Mouse (Mus musculus) forebrain, embryonic 15.5 days (tissue): ENCODE measurements at regions not wholly inside any gene's neighbourhood (a gene's known extent, or its start where the extent isn't known, plus 50 kb on each side); places are given as distances from the start of the nearest gene placed in this dataset.

Experiments
- ATAC-seq: fragments of 200-750 bp; cut with Nextera tagmentation; replicated peaks from 2 replicates; pipeline ENCODE4 v1.8.0; 2017; ENCODE audit warnings: mild to moderate bottlenecking, moderate TSS enrichment, moderate library complexity
- H3K27ac ChIP-seq: fragments of 300-500 bp; sonication (generic); replicated peaks from 2 replicates; pipeline ENCODE4 v1.5.1; 2015; ENCODE audit warnings: mild to moderate bottlenecking, inconsistent platforms
- H3K27me3 ChIP-seq: fragments of 300-500 bp; sonication (generic); 2 replicates; pipeline ENCODE4 v1.6.1; 2015; ENCODE audit warnings: inconsistent platforms
- H3K36me3 ChIP-seq: fragments of 300-500 bp; sonication (generic); 2 replicates; pipeline ENCODE4 v1.6.1; 2015; ENCODE audit warnings: mild to moderate bottlenecking, inconsistent platforms
- H3K4me1 ChIP-seq: fragments of 300-500 bp; sonication (generic); 2 replicates; pipeline ENCODE4 v1.6.1; 2015; ENCODE audit warnings: inconsistent platforms
- H3K4me2 ChIP-seq: fragments of 300-500 bp; sonication (generic); replicated peaks from 2 replicates; pipeline ENCODE4 v1.6.1; 2015; ENCODE audit warnings: mild to moderate bottlenecking, inconsistent platforms
- H3K4me3 ChIP-seq: fragments of 300-500 bp; sonication (generic); 2 replicates; pipeline ENCODE4 v1.5.1; 2015; ENCODE audit warnings: mild to moderate bottlenecking, inconsistent platforms
- H3K9ac ChIP-seq: fragments of 300-500 bp; sonication (generic); replicated peaks from 2 replicates; pipeline ENCODE4 v1.6.1; 2015; ENCODE audit warnings: mild to moderate bottlenecking, inconsistent platforms
- H3K9me3 ChIP-seq: fragments of 300-500 bp; sonication (generic); 2 replicates; pipeline ENCODE4 v1.6.1; 2016; ENCODE audit warnings: inconsistent platforms
- WGBS: fragments of 180-500 bp; shearing (Covaris S2); methylation state at CpG from one replicate; pipeline ENCODE4 v1.1.7; 2015; ENCODE audit warnings: mixed read lengths; 5-methylcytosine and 5-hydroxymethylcytosine counted together

GRCm38 (mm10) chr8:36338628-36339027, 573.0 kb downstream of the Gm19410 start:
- Histone ChIP-seq H3K36me3 (no peaks in the 10 kb centered on the region), H3K27ac (peak overlapping the region; percentile 35; the same call in 1 of the 2 replicates), H3K4me3 (no peak overlapping the region), H3K4me2 (no peak overlapping the region), H3K27me3 (no peaks in the 10 kb centered on the region), H3K9ac (no peak overlapping the region), H3K9me3 (no peaks in the 10 kb centered on the region), H3K4me1 (peaks cover 18% of the 10 kb centered on the region)
- 80% methylated on average over 5 of the region's 5 CpGs for WGBS
- ATAC-seq = 0 out of 2 replicates have a peak, but pooled peaks have one; percentile 14

GRCm38 (mm10) chr8:36339449-36339848, 573.9 kb downstream of the Gm19410 start:
- no peak for ATAC-seq
- Histone ChIP-seq H3K4me3 (no peak overlapping the region), H3K9me3 (no peaks in the 10 kb centered on the region), H3K27me3 (no peaks in the 10 kb centered on the region), H3K27ac (peak overlapping the region; percentile 51), H3K4me1 (peaks cover 18% of the 10 kb centered on the region), H3K9ac (no peak overlapping the region), H3K36me3 (no peaks in the 10 kb centered on the region), H3K4me2 (no peak overlapping the region)
- 56% methylated on average over 6 of the region's 6 CpGs for WGBS

GRCm38 (mm10) chr8:36340454-36340853, 574.9 kb downstream of the Gm19410 start:
- peaks cover 18% of the 10 kb centered on the region for H3K4me1 ChIP-seq
- H3K36me3 ChIP-seq = no peaks in the 10 kb centered on the region
- ATAC-seq = peak; percentile 77
- WGBS = 55% methylated on average over 3 of the region's 3 CpGs
- no peaks in the 10 kb centered on the region for H3K27me3 ChIP-seq
- H3K4me2 ChIP-seq = no peak overlapping the region
- no peaks in the 10 kb centered on the region for H3K9me3 ChIP-seq
- H3K4me3 ChIP-seq = no peak overlapping the region
- H3K27ac ChIP-seq = peak overlapping the region; percentile 51
- H3K9ac ChIP-seq = no peak overlapping the region

DNA sequence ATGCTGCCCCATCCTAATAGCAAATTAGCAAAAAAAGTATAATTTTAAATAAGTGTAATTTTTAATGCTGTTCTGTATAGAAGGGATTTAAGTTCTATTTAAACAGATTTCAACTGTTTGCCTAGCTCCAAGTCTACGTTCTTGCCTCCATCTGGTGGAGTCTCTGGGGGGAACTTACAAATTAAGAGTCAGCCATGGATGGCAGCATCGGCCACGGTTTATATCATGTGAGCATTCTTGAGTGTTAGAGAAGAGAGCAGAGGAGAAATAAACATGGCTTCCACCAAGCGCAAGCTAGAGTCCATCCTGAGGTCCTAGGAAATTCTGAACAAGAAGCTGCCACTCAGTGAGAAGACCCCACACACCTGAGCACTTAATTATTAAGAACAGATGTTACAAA, 576.4 kb downstream of the Gm19410 start:
- no peaks in the 10 kb centered on the region for H3K9me3 ChIP-seq
- H3K36me3 ChIP-seq = no peaks in the 10 kb centered on the region
- no peak overlapping the region for H3K4me2 ChIP-seq
- H3K4me3 ChIP-seq = no peak overlapping the region
- ATAC-seq = no peak
- no peak overlapping the region for H3K27ac ChIP-seq
- H3K4me1 ChIP-seq = peaks cover 18% of the 10 kb centered on the region
- H3K27me3 ChIP-seq = no peaks in the 10 kb centered on the region
- 68% methylated on average over 4 of the region's 4 CpGs for WGBS
- no peak overlapping the region for H3K9ac ChIP-seq

DNA sequence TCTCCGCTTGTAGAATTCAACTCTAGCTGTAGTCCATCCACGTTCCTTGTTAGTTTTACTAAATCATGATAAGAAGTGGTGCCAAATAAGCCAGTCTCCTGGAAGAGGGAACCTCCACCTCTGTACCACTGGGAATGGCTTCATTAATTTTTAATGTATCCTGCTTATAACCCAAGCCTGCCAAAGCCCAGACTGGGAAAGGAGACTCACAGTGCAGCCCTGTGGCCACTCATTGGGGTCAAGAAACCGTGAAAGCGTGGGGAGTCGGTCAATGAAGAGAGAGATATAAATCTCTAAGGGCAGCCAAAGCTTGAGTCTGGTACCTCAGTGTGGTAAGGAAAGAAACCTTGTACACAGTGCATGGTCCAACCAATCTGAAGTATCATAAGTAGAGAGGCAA, 577.1 kb downstream of the Gm19410 start:
- WGBS = 92% methylated on average over 5 of the region's 5 CpGs
- Histone ChIP-seq H3K9me3 (no peaks in the 10 kb centered on the region), H3K4me3 (no peak overlapping the region), H3K27me3 (no peaks in the 10 kb centered on the region), H3K27ac (no peak overlapping the region), H3K36me3 (no peaks in the 10 kb centered on the region), H3K4me2 (no peak overlapping the region), H3K9ac (no peak overlapping the region), H3K4me1 (peaks cover 18% of the 10 kb centered on the region)
- no peak for ATAC-seq

- Histone ChIP-seq H3K27me3 (no peaks in the 10 kb centered on the region), H3K4me3 (no peak overlapping the region), H3K36me3 (no peaks in the 10 kb centered on the region), H3K27ac (no peak overlapping the region), H3K4me2 (no peak overlapping the region), H3K9ac (no peak overlapping the region), H3K4me1 (no peaks in the 10 kb centered on the region), H3K9me3 (no peaks in the 10 kb centered on the region)
- WGBS = 48% methylated on average over 7 of the region's 7 CpGs
- peak; percentile 53 for ATAC-seq
These were observed 581.2 kb downstream of the Gm19410 start for GRCm38 (mm10) chr8:36346682-36347324.

GRCm38 (mm10) chr8:36348067-36348466, 582.5 kb downstream of the Gm19410 start:
- 94% methylated on average over 1 of the region's 1 CpGs for WGBS
- H3K9me3 ChIP-seq = no peaks in the 10 kb centered on the region
- H3K27me3 ChIP-seq = no peaks in the 10 kb centered on the region
- no peak overlapping the region for H3K4me2 ChIP-seq
- no peak overlapping the region for H3K9ac ChIP-seq
- H3K4me1 ChIP-seq = no peaks in the 10 kb centered on the region
- ATAC-seq = no peak
- H3K27ac ChIP-seq = no peak overlapping the region
- no peaks in the 10 kb centered on the region for H3K36me3 ChIP-seq
- no peak overlapping the region for H3K4me3 ChIP-seq

GRCm38 (mm10) chr8:36354926-36355325, 589.3 kb downstream of the Gm19410 start:
- Histone ChIP-seq H3K9me3 (no peaks in the 10 kb centered on the region), H3K9ac (no peak overlapping the region), H3K27ac (no peak overlapping the region), H3K36me3 (no peaks in the 10 kb centered on the region), H3K4me3 (no peak overlapping the region), H3K4me2 (no peak overlapping the region), H3K4me1 (no peaks in the 10 kb centered on the region), H3K27me3 (no peaks in the 10 kb centered on the region)
- WGBS = 23% methylated on average over 3 of the region's 3 CpGs
- no peak for ATAC-seq

- Histone ChIP-seq H3K4me1 (peaks cover 22% of the 10 kb centered on the region), H3K27ac (no peak overlapping the region), H3K4me2 (no peak overlapping the region), H3K36me3 (no peaks in the 10 kb centered on the region), H3K9me3 (no peaks in the 10 kb centered on the region), H3K9ac (no peak overlapping the region), H3K27me3 (no peaks in the 10 kb centered on the region), H3K4me3 (no peak overlapping the region)
- WGBS = 89% methylated on average over 2 of the region's 2 CpGs
- no peak for ATAC-seq
These were observed 593.4 kb downstream of the Gm19410 start for GRCm38 (mm10) chr8:36358998-36359397.

GRCm38 (mm10) chr8:36361255-36361654, 595.7 kb downstream of the Gm19410 start:
- Histone ChIP-seq H3K9ac (no peak overlapping the region), H3K4me3 (no peak overlapping the region), H3K4me2 (no peak overlapping the region), H3K36me3 (no peaks in the 10 kb centered on the region), H3K9me3 (no peaks in the 10 kb centered on the region), H3K27me3 (no peaks in the 10 kb centered on the region), H3K27ac (no peak overlapping the region; the same call in 1 of the 2 replicates), H3K4me1 (peaks cover 23% of the 10 kb centered on the region)
- 20% methylated on average over 2 of the region's 2 CpGs for WGBS
- peak; percentile 81 for ATAC-seq

DNA sequence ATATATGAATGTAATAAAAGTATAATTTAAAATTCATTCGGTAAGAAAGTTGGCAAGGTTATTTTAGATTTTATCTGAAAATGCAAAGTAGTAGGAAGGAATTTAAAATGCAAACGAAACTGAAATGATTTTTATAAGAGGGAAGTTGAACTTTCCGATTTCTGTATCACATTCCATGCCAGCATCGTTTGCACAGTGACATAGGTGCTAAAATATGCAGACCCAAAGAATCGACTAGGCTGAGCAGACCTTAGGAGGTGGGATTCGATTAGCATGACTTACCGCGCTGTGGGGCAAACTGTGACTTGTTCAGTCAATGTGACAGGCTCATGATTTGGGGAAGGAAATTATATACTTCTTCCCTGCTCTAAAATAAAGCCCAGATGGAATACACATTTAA, 596.2 kb downstream of the Gm19410 start:
- H3K36me3 ChIP-seq = no peaks in the 10 kb centered on the region

DNA sequence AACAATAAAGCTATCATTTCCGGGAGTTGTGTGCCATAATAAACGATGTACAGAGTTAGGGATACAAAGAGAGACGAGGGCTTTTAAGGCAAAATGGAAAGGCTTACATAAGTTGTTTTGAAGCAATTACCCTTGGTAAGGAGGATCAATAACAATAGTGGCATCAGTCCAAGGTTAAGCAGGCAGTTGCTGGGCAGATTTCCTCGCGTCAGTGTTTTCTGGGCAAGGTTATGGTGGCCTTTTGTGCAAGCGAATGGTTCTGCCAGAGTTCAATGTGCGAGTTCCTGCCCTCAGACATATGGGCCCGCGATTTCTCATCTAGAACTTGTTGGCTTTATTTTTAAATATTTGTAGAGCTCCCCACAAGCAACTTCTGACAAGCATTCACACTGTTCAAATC, 597.7 kb downstream of the Gm19410 start:
- ATAC-seq = no peak
- Histone ChIP-seq H3K9me3 (no peaks in the 10 kb centered on the region), H3K27ac (peak overlapping the region; percentile 68; the same call in 1 of the 2 replicates), H3K4me2 (no peak overlapping the region), H3K27me3 (no peaks in the 10 kb centered on the region), H3K4me3 (no peak overlapping the region), H3K9ac (no peak overlapping the region), H3K36me3 (no peaks in the 10 kb centered on the region), H3K4me1 (peaks cover 23% of the 10 kb centered on the region)
- WGBS = 51% methylated on average over 9 of the region's 9 CpGs

More for the DNA sequence above, 596.2 kb downstream of the Gm19410 start:
- Histone ChIP-seq H3K9me3 (no peaks in the 10 kb centered on the region), H3K4me3 (no peak overlapping the region), H3K27me3 (no peaks in the 10 kb centered on the region), H3K4me2 (no peak overlapping the region), H3K4me1 (peaks cover 23% of the 10 kb centered on the region), H3K9ac (no peak overlapping the region), H3K27ac (peak overlapping the region; percentile 68)
- 45% methylated on average over 8 of the region's 8 CpGs for WGBS
- ATAC-seq = peak; percentile 91
